Mouse (Mus musculus) stomach, postnatal 0 days (tissue): ENCODE data around the gene Gja5.

Experiments
- CTCF ChIP-seq: IDR thresholded peaks from 2 replicates; pipeline ENCODE4 v1.5.1; 2016; ENCODE audit warnings: antibody characterized with exemption, low read depth, mild to moderate bottlenecking, moderate library complexity
- EP300 ChIP-seq: optimal IDR thresholded peaks from 2 replicates; pipeline ENCODE3; 2016; ENCODE audit warnings: antibody characterized with exemption

DNA sequence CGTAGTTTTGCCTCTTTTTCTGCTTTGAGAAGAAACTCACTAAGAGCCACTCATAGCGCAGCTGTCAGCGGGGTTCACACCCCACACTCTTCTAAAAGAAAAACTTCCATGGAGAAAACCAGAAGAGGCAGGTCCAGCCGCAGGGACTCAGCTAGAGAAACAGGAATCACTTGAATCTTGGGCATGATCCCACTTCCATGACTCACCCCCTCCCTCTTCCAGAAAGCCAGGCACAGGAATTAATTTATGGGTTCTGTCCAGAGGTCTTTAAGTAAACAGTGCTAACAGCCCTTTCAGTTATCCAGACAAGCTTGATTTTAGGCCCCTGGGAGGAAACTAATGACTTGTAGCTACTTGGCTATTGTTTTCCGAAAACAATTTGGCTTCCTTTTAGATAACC lies 120.7 kb downstream of the Gja5 start:
- TF ChIP-seq EP300 (peak; percentile 62), CTCF (no peak)
